Mouse (Mus musculus): ENCODE data around the gene Usp26. TPM values are rescaled to one million over a fixed set of nuclear protein-coding genes. Genes with fewer than 3 reads are reported as not detected.

Usp26 gene
- not detected in 2 replicates for polyA plus RNA-seq (2012; rRNA removed)

DNA sequence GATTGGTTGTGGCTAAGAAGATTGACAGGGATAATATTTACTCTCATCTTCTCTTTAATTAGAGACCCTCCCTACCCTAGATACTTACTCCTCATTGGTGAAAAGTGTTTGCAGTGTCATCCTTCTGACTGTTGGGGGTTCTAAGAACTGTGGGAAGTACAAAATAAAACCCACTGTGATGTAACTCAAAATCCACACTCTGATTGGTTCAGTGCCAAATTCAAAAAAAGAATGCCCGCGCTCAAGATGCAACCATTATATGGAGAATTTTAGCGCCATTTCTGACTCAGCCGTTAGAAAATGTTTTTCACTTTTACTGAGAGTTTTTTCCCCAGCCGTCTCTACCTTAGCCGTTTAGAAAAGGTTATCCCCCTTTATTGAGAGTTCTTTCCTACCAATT is at the start of gene Usp26:
Gene Usp26 (minus strand): TSS at position 101 of the 400 bp plus-strand sequence.
- H3K4me3 ChIP-seq (replicated peaks; ENCODE audit: insufficient read depth, low read depth, low read length) = no peak within 1 kb of the TSS
- DNase-seq = no peak
- TF ChIP-seq CTCF (IDR thresholded peaks at IDR 0.05; ENCODE audit: borderline replicate concordance, insufficient read depth, low read depth, low read length) = no peak
- TF ChIP-seq POLR2A (IDR thresholded peaks at IDR 0.05; ENCODE audit: borderline replicate concordance, insufficient read depth, low read length) = no peak
- 95% methylated on average over 6 of the region's 6 CpGs for WGBS
- H3K27ac ChIP-seq (ENCODE audit: insufficient read depth, low read length) = no peak within 1 kb of the TSS
- H3K4me1 ChIP-seq (ENCODE audit: control insufficient read depth, insufficient read depth, low read length) = no peaks in the 10 kb centered on the region
- no peaks in the 10 kb centered on the region for H3K27me3 ChIP-seq (ENCODE audit: control insufficient read depth, insufficient read depth, low read length)

- no peak overlapping the region for H3K4me3 ChIP-seq (replicated peaks; ENCODE audit: insufficient read depth, low read depth, low read length)
- no peak for TF ChIP-seq POLR2A (IDR thresholded peaks at IDR 0.05; ENCODE audit: borderline replicate concordance, insufficient read depth, low read length)
- TF ChIP-seq CTCF (IDR thresholded peaks at IDR 0.05; ENCODE audit: borderline replicate concordance, insufficient read depth, low read depth, low read length) = no peak
- DNase-seq = no peak
- no peaks in the 10 kb centered on the region for H3K4me1 ChIP-seq (ENCODE audit: control insufficient read depth, insufficient read depth, low read length)
- no peaks in the 10 kb centered on the region for H3K27me3 ChIP-seq (ENCODE audit: control insufficient read depth, insufficient read depth, low read length)
- WGBS = 15% methylated on average over 3 of the region's 3 CpGs
- no peak overlapping the region for H3K27ac ChIP-seq (ENCODE audit: insufficient read depth, low read length)
These were observed 13.6 kb upstream of the Usp26 start for GRCm38 (mm10) chrX:51814466-51815247.

DNA sequence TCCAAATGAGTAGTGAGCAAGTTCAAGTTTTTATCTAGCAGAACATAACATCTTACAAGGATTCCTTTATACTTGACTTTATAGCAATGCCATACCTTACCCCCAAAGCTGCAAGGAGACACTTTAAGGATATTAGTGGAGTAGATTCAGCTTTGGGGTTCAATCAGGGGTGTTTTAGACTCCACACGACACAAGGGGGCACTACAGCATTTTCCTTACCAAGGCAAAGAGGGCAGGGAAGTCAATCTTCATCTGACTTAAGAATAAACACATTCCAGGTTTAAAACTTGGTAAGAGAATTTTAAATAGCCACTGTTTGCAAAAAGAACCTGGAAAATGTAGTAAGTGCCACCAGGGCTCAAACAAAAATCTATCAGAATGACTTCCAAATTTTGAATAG is 33.6 kb downstream of the Usp26 start:
- DNase-seq = no peak
- no peak for TF ChIP-seq CTCF (IDR thresholded peaks at IDR 0.05; ENCODE audit: borderline replicate concordance, insufficient read depth, low read depth, low read length)
- no peak for TF ChIP-seq POLR2A (IDR thresholded peaks at IDR 0.05; ENCODE audit: borderline replicate concordance, insufficient read depth, low read length)
- WGBS = 4% methylated on average over 1 of the region's 1 CpGs
- no peaks in the 10 kb centered on the region for H3K4me1 ChIP-seq (ENCODE audit: control insufficient read depth, insufficient read depth, low read length)
- H3K4me3 ChIP-seq (replicated peaks; ENCODE audit: insufficient read depth, low read depth, low read length) = no peak overlapping the region
- H3K27me3 ChIP-seq (ENCODE audit: control insufficient read depth, insufficient read depth, low read length) = no peaks in the 10 kb centered on the region
- H3K27ac ChIP-seq (ENCODE audit: insufficient read depth, low read length) = no peak overlapping the region

- TF ChIP-seq POLR2A (IDR thresholded peaks at IDR 0.05; ENCODE audit: borderline replicate concordance, insufficient read depth, low read length) (no peak), CTCF (IDR thresholded peaks at IDR 0.05; ENCODE audit: borderline replicate concordance, insufficient read depth, low read depth, low read length) (peak; percentile 51; the same call in 1 of the 2 replicates)
- H3K27ac ChIP-seq (ENCODE audit: insufficient read depth, low read length) = no peak overlapping the region
- WGBS = 81% methylated on average over 2 of the region's 2 CpGs
These were observed 64.6 kb downstream of the Usp26 start for GRCm38 (mm10) chrX:51736450-51736849.

GRCm38 (mm10) chrX:51714086-51714745 is 86.8 kb downstream of the Usp26 start:
- Histone ChIP-seq H3K27ac (ENCODE audit: insufficient read depth, low read length) (no peak overlapping the region), H3K4me3 (replicated peaks; ENCODE audit: insufficient read depth, low read depth, low read length) (no peak overlapping the region), H3K4me1 (ENCODE audit: control insufficient read depth, insufficient read depth, low read length) (no peaks in the 10 kb centered on the region), H3K27me3 (ENCODE audit: control insufficient read depth, insufficient read depth, low read length) (no peaks in the 10 kb centered on the region)
- TF ChIP-seq POLR2A (IDR thresholded peaks at IDR 0.05; ENCODE audit: borderline replicate concordance, insufficient read depth, low read length) (no peak), CTCF (IDR thresholded peaks at IDR 0.05; ENCODE audit: borderline replicate concordance, insufficient read depth, low read depth, low read length) (no peak)
- 81% methylated on average over 8 of the region's 8 CpGs for WGBS
- no peak for DNase-seq

More at GRCm38 (mm10) chrX:51736450-51736849, 64.6 kb downstream of the Usp26 start:
- H3K27me3 ChIP-seq (ENCODE audit: control insufficient read depth, insufficient read depth, low read length) = no peaks in the 10 kb centered on the region
- H3K4me1 ChIP-seq (ENCODE audit: control insufficient read depth, insufficient read depth, low read length) = no peaks in the 10 kb centered on the region
- no peak overlapping the region for H3K4me3 ChIP-seq (replicated peaks; ENCODE audit: insufficient read depth, low read depth, low read length)
- DNase-seq = peak; percentile 27 to 29

DNA sequence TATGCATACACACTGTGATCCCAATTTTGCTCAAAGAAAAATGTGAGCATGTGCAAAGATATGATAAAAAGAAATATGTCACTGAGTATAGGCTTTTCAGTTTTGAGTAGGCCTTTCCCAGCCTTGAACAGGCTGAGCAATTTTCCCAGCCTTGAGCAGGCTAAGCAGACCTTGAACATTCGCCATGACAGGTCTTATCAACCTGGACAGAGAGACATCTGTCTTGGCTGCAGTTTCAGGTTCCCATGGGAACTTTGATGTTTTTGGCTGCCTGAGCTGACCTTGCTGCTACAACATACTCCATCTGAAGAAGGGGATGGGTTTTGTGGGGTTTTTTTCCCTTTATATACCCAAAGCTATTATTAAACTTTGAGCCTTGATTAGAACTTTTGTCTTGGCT is 88.0 kb downstream of the Usp26 start:
- WGBS = 64% methylated on average over 1 of the region's 1 CpGs
- no peak overlapping the region for H3K27ac ChIP-seq (ENCODE audit: insufficient read depth, low read length)
- no peak overlapping the region for H3K4me3 ChIP-seq (replicated peaks; ENCODE audit: insufficient read depth, low read depth, low read length)
- H3K27me3 ChIP-seq (ENCODE audit: control insufficient read depth, insufficient read depth, low read length) = no peaks in the 10 kb centered on the region
- TF ChIP-seq POLR2A (IDR thresholded peaks at IDR 0.05; ENCODE audit: borderline replicate concordance, insufficient read depth, low read length) (no peak), CTCF (IDR thresholded peaks at IDR 0.05; ENCODE audit: borderline replicate concordance, insufficient read depth, low read depth, low read length) (no peak)
- no peaks in the 10 kb centered on the region for H3K4me1 ChIP-seq (ENCODE audit: control insufficient read depth, insufficient read depth, low read length)
- DNase-seq = no peak

Other genes starting within 250 kb of the Usp26 start
- 22.4 and 26.5 TPM in 2 replicates for gene Hs6st2, start 119.4 kb downstream of the Usp26 start, polyA plus RNA-seq (2012; rRNA removed)
- gene 1700080O16Rik, start 171.5 kb upstream of the Usp26 start, polyA plus RNA-seq (2012; rRNA removed) = not detected in 2 replicates

Measured in cerebellum, adult 2 months (tissue).